Mouse (Mus musculus) bone marrow, adult 2 months (tissue): ENCODE measurements around the gene Samd14. TPM values are rescaled to one million over a fixed set of nuclear protein-coding genes. Genes with fewer than 3 reads are reported as not detected.

Experiments used
- H3K27ac ChIP-seq: fragments of 200-500 bp; 2 replicates; pipeline ENCODE4 v1.5.1; 2012; ENCODE audit warnings: low read depth, mild to moderate bottlenecking, control low read depth, inconsistent platforms, low read length; ENCODE audit not compliant: control insufficient read depth, poor library complexity, insufficient read depth
- H3K4me1 ChIP-seq: fragments of 200-500 bp; 2 replicates; pipeline ENCODE4 v1.6.1; 2011; ENCODE audit warnings: low read length; ENCODE audit not compliant: control insufficient read depth, insufficient read depth
- H3K4me3 ChIP-seq: fragments of 200-500 bp; replicated peaks from 2 replicates; pipeline ENCODE3; 2011; ENCODE audit warnings: mild to moderate bottlenecking, low read depth, low read length, control low read depth; ENCODE audit not compliant: control insufficient read depth
- CTCF ChIP-seq: fragments of 200-500 bp; IDR thresholded peaks from 2 replicates; pipeline ENCODE4 v1.5.1; 2011; ENCODE audit warnings: low read length, control low read depth; ENCODE audit not compliant: control insufficient read depth, insufficient read depth
- POLR2A ChIP-seq: fragments of 200-500 bp; IDR thresholded peaks from 2 replicates; pipeline ENCODE4 v1.6.1; 2011; ENCODE audit warnings: low read depth, mild to moderate bottlenecking, control low read depth, low read length, borderline replicate concordance; ENCODE audit not compliant: control insufficient read depth
- WGBS: fragments of 180-500 bp; shearing (Covaris S2); methylation state at CpG from one replicate; pipeline ENCODE4 v1.1.7; 2018; 5-methylcytosine and 5-hydroxymethylcytosine counted together
- polyA plus RNA-seq: library from polyadenylated mRNA; stranded (reverse); fragments of >200 nt; gene quantifications from 2 replicates; pipeline ENCODE4 v1.2.4, GENCODE M21; 2011; ENCODE audit warnings: low replicate concordance; ENCODE audit not compliant: missing spikeins, insufficient read depth, insufficient read length

The Samd14 gene
- polyA plus RNA-seq, 1 experiment: 80.3 TPM

GRCm38 (mm10) chr11:95039766-95040165 lies 30.1 kb downstream of the Samd14 start:
- H3K4me1 ChIP-seq: peaks cover 1% of the 10 kb centered on the region; the same call in 1 of the 2 replicates
- H3K4me3 ChIP-seq: no peak overlapping the region
- TF ChIP-seq POLR2A: no peak
- no peak for TF ChIP-seq CTCF
- WGBS: 83% methylated on average over 4 of the region's 4 CpGs
- H3K27ac ChIP-seq: no peak overlapping the region

GRCm38 (mm10) chr11:95040491-95041138 lies 30.9 kb downstream of the Samd14 start:
- Histone ChIP-seq H3K27ac (peak overlapping the region; percentile 31), H3K4me1 (peaks cover 1% of the 10 kb centered on the region; the same call in 1 of the 2 replicates), H3K4me3 (peak overlapping the region; percentile 73)
- TF ChIP-seq POLR2A (no peak), CTCF (no peak)
- WGBS: 1% methylated on average over 20 of the region's 20 CpGs

GRCm38 (mm10) chr11:95041139-95041609 lies 31.5 kb downstream of the Samd14 start, which contains the start of gene Pdk2:
Pdk2 (minus strand) TSS chr11:95041354.
- Histone ChIP-seq H3K4me3 (peak within 1 kb of the TSS; percentile 73), H3K27ac (peak within 1 kb of the TSS; percentile 31), H3K4me1 (peaks cover 1% of the 10 kb centered on the region; the same call in 1 of the 2 replicates)
- TF ChIP-seq CTCF (no peak), POLR2A (peak; percentile 67; the same call in 1 of the 2 replicates)
- under 1% methylated on average over 41 of the region's 41 CpGs for WGBS

- TF ChIP-seq CTCF (peak; percentile 56), POLR2A (no peak)
- peaks cover 1% of the 10 kb centered on the region; the same call in 1 of the 2 replicates for H3K4me1 ChIP-seq
- under 1% methylated on average over 11 of the region's 11 CpGs for WGBS
- no peak overlapping the region for H3K27ac ChIP-seq
- peak overlapping the region; percentile 71 for H3K4me3 ChIP-seq
Measured at GRCm38 (mm10) chr11:95042096-95042495, 32.4 kb downstream of the Samd14 start.

GRCm38 (mm10) chr11:95043060-95043459 lies 33.4 kb downstream of the Samd14 start:
- WGBS: 82% methylated on average over 4 of the region's 4 CpGs
- no peak overlapping the region for H3K27ac ChIP-seq
- peaks cover 1% of the 10 kb centered on the region; the same call in 1 of the 2 replicates for H3K4me1 ChIP-seq
- H3K4me3 ChIP-seq: no peak overlapping the region
- TF ChIP-seq CTCF (no peak), POLR2A (no peak)

- TF ChIP-seq POLR2A: no peak
- TF ChIP-seq CTCF: no peak
- peaks cover 1% of the 10 kb centered on the region; the same call in 1 of the 2 replicates for H3K4me1 ChIP-seq
- H3K27ac ChIP-seq: no peak overlapping the region
- H3K4me3 ChIP-seq: no peak overlapping the region
- 70% methylated on average over 7 of the region's 7 CpGs for whole genome bisulfite sequencing
Measured at GRCm38 (mm10) chr11:95043608-95044007, 33.9 kb downstream of the Samd14 start.

GRCm38 (mm10) chr11:95044185-95044870 lies 34.6 kb downstream of the Samd14 start:
- H3K4me3 ChIP-seq: no peak overlapping the region
- no peak overlapping the region for H3K27ac ChIP-seq
- H3K4me1 ChIP-seq: peaks cover 1% of the 10 kb centered on the region; the same call in 1 of the 2 replicates
- 84% methylated on average over 13 of the region's 13 CpGs for WGBS
- no peak for TF ChIP-seq POLR2A
- no peak for TF ChIP-seq CTCF

GRCm38 (mm10) chr11:95046980-95047680 lies 37.5 kb downstream of the Samd14 start:
- no peak for TF ChIP-seq POLR2A
- TF ChIP-seq CTCF: peak; percentile 72
- no peak overlapping the region for H3K4me3 ChIP-seq
- H3K4me1 ChIP-seq: no peaks in the 10 kb centered on the region
- no peak overlapping the region for H3K27ac ChIP-seq
- WGBS: 51% methylated on average over 9 of the region's 9 CpGs
